Mouse (Mus musculus): Measurements from ENCODE around the gene Prss27.

- TF ChIP-seq EP300 (IDR thresholded peaks at IDR 0.05; ENCODE audit: insufficient read depth, low read depth, low read length) (no peak), CTCF (IDR thresholded peaks at IDR 0.05) (no peak)
Observed at GRCm38 (mm10) chr17:24012921-24013320, 25.0 kb upstream of the Prss27 start.

Data from heart, adult 2 months (tissue).